Mouse (Mus musculus) embryonic facial prominence, embryonic 12.5 days (tissue): ENCODE measurements around the gene Arf1. TPM values are rescaled to one million over a fixed set of nuclear protein-coding genes. Genes with fewer than 3 reads are reported as not detected.
A peak's percentile ranks its signal among the peaks of the same experiment; 100 is the strongest.

Experiments used
- ATAC-seq: fragments of 200-750 bp; cut with Nextera tagmentation; 2 replicates; pipeline ENCODE4 v1.8.0; 2017; ENCODE audit not compliant: insufficient number of reproducible peaks, insufficient read depth, low FRiP score, low TSS enrichment
- H3K27ac ChIP-seq: fragments of 300-500 bp; sonication (generic); 2 replicates; pipeline ENCODE4 v1.5.1; 2016; ENCODE audit warnings: mild to moderate bottlenecking
- H3K27me3 ChIP-seq: fragments of 300-500 bp; sonication (generic); 2 replicates; pipeline ENCODE4 v1.6.1; 2016; ENCODE audit warnings: mild to moderate bottlenecking, moderate library complexity
- H3K36me3 ChIP-seq: fragments of 300-500 bp; sonication (generic); 2 replicates; pipeline ENCODE4 v1.6.1; 2016; ENCODE audit warnings: mild to moderate bottlenecking
- H3K4me1 ChIP-seq: fragments of 300-500 bp; sonication (generic); 2 replicates; pipeline ENCODE4 v1.6.1; 2016
- H3K4me2 ChIP-seq: fragments of 300-500 bp; sonication (generic); replicated peaks from 2 replicates; pipeline ENCODE4 v1.6.1; 2016; ENCODE audit warnings: mild to moderate bottlenecking, moderate library complexity
- H3K4me3 ChIP-seq: fragments of 300-500 bp; sonication (generic); 2 replicates; pipeline ENCODE4 v1.5.1; 2016; ENCODE audit warnings: mild to moderate bottlenecking
- H3K9ac ChIP-seq: fragments of 300-500 bp; sonication (generic); 2 replicates; pipeline ENCODE4 v1.6.1; 2016; ENCODE audit warnings: mild to moderate bottlenecking, moderate library complexity
- H3K9me3 ChIP-seq: fragments of 300-500 bp; sonication (generic); 2 replicates; pipeline ENCODE4 v1.6.1; 2016; ENCODE audit warnings: mild to moderate bottlenecking, moderate library complexity
- WGBS: fragments of 180-500 bp; shearing (Covaris S2); methylation state at CpG from one replicate; pipeline ENCODE4 v1.1.7; 2016; 5-methylcytosine and 5-hydroxymethylcytosine counted together
- polyA plus RNA-seq: library from polyadenylated mRNA; unstranded; fragments of >200 nt; fragmentation: Nextera tagmentation; extraction: Ambion mirVana; gene quantifications from 2 replicates; pipeline ENCODE4 v1.2.1, GENCODE M21; 2016

The Arf1 gene
- polyA plus RNA-seq, 1 experiment from 2014 or later: 637 TPM

- no peaks in the 10 kb centered on the region for H3K36me3 ChIP-seq
- H3K27ac ChIP-seq: no peak overlapping the region
- H3K4me1 ChIP-seq: peaks cover 4% of the 10 kb centered on the region
- no peak overlapping the region for H3K9ac ChIP-seq
- H3K27me3 ChIP-seq: peaks cover 21% of the 10 kb centered on the region; the same call in 1 of the 2 replicates
- 40% methylated on average over 6 of the region's 6 CpGs for WGBS
- H3K4me2 ChIP-seq: no peak overlapping the region
- ATAC-seq: no peak
- no peaks in the 10 kb centered on the region for H3K9me3 ChIP-seq
- H3K4me3 ChIP-seq: no peak overlapping the region
Observed at GRCm38 (mm10) chr11:59243856-59244255, 15.8 kb upstream of the Arf1 start.

- Histone ChIP-seq H3K27ac (no peak overlapping the region), H3K36me3 (no peaks in the 10 kb centered on the region), H3K9me3 (no peaks in the 10 kb centered on the region), H3K27me3 (peaks cover 21% of the 10 kb centered on the region; the same call in 1 of the 2 replicates), H3K4me2 (no peak overlapping the region), H3K4me1 (peaks cover 8% of the 10 kb centered on the region), H3K4me3 (no peak overlapping the region), H3K9ac (no peak overlapping the region)
- 41% methylated on average over 3 of the region's 3 CpGs for WGBS
- no peak for ATAC-seq
Observed at GRCm38 (mm10) chr11:59241841-59242240, 13.8 kb upstream of the Arf1 start.

- H3K9me3 ChIP-seq: no peaks in the 10 kb centered on the region
- H3K27me3 ChIP-seq: peaks cover 21% of the 10 kb centered on the region; the same call in 1 of the 2 replicates
- no peak for ATAC-seq
- H3K36me3 ChIP-seq: no peaks in the 10 kb centered on the region
- peaks cover 8% of the 10 kb centered on the region for H3K4me1 ChIP-seq
- no peak overlapping the region for H3K27ac ChIP-seq
- H3K9ac ChIP-seq: no peak overlapping the region
- H3K4me2 ChIP-seq: no peak overlapping the region
- H3K4me3 ChIP-seq: no peak overlapping the region
- 71% methylated on average over 4 of the region's 4 CpGs for WGBS
Observed at GRCm38 (mm10) chr11:59239796-59240195, 11.7 kb upstream of the Arf1 start.

- peak; percentile 47; the same call in 1 of the 2 replicates for ATAC-seq
- H3K27ac ChIP-seq: no peak overlapping the region
- no peaks in the 10 kb centered on the region for H3K9me3 ChIP-seq
- no peaks in the 10 kb centered on the region for H3K36me3 ChIP-seq
- H3K4me3 ChIP-seq: no peak overlapping the region
- H3K27me3 ChIP-seq: peaks cover 18% of the 10 kb centered on the region; the same call in 1 of the 2 replicates
- peaks cover 8% of the 10 kb centered on the region for H3K4me1 ChIP-seq
- WGBS: 43% methylated on average over 4 of the region's 4 CpGs
- H3K4me2 ChIP-seq: no peak overlapping the region
- H3K9ac ChIP-seq: no peak overlapping the region
Observed at GRCm38 (mm10) chr11:59239428-59239785, 11.3 kb upstream of the Arf1 start.

DNA sequence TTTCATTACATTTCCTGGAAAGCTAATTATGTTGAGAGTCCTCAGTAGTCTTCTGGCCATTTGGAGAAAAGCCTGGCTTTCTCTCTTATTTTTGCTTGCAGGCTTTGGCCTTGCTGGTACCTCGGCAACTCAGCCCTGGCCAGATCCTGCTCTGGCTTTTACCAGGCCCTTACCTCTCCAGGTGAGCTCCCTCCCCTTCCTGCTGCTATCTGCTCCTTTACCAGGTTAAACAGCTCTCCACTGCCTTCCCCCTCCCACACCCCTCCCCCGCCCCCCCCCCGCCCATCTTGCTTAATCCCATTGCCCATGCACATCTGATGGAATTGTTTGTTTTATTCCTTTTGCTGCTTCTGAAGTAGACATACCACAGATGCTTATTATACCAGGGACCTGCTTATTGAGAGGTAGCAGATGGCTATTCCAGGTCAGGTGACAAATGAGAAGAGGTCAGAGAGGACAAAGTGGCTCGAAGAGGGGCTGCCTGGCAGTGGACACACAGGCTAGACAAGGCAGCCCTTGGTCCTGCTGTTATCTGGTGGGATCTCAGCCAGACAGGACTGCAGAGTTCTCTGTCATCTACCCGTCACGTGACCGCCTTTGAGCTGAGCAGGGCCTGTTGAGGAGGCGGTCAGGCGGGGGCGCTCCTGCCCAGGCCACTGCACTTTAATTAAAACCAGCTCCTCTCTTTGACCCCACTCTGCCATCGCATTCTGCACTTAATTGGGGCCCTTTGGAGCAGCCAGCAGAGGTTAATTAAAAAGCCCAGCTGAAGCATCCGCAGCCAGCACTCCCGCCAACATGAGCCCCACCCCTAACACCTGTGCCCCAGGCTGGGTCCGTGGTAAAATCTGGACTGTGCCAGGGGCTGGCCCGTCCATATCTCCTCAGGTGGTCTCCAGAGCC lies 10.7 kb upstream of the Arf1 start:
- Histone ChIP-seq H3K36me3 (no peaks in the 10 kb centered on the region), H3K4me1 (peaks cover 8% of the 10 kb centered on the region), H3K4me3 (no peak overlapping the region), H3K27ac (no peak overlapping the region), H3K4me2 (no peak overlapping the region), H3K9ac (no peak overlapping the region), H3K27me3 (peaks cover 14% of the 10 kb centered on the region; the same call in 1 of the 2 replicates), H3K9me3 (no peaks in the 10 kb centered on the region)
- 4% methylated on average over 14 of the region's 15 CpGs for WGBS
- 0 out of 2 replicates have a peak, but pooled peaks have one; percentile 28 for ATAC-seq

- 69% methylated on average over 2 of the region's 2 CpGs for WGBS
- Histone ChIP-seq H3K4me2 (no peak overlapping the region), H3K27ac (no peak overlapping the region), H3K4me3 (no peak overlapping the region), H3K4me1 (0 out of 2 replicates have a peak, but pooled peaks cover 8% of the 10 kb centered on the region), H3K36me3 (no peaks in the 10 kb centered on the region), H3K9me3 (no peaks in the 10 kb centered on the region), H3K27me3 (no peaks in the 10 kb centered on the region), H3K9ac (no peak overlapping the region)
- ATAC-seq: no peak
Observed at GRCm38 (mm10) chr11:59232797-59233196, 4.7 kb upstream of the Arf1 start.

- no peaks in the 10 kb centered on the region for H3K27me3 ChIP-seq
- H3K4me3 ChIP-seq: no peak overlapping the region
- no peak overlapping the region for H3K9ac ChIP-seq
- H3K9me3 ChIP-seq: no peaks in the 10 kb centered on the region
- 10% methylated on average over 7 of the region's 7 CpGs for WGBS
- no peak overlapping the region for H3K27ac ChIP-seq
- no peak for ATAC-seq
- H3K36me3 ChIP-seq: no peaks in the 10 kb centered on the region
- H3K4me1 ChIP-seq: peaks cover 22% of the 10 kb centered on the region
- no peak overlapping the region for H3K4me2 ChIP-seq
Observed at GRCm38 (mm10) chr11:59230144-59230760, 2.2 kb upstream of the Arf1 start.

- H3K27ac ChIP-seq: peak overlapping the region; percentile 97
Observed at GRCm38 (mm10) chr11:59227604-59228121, 407 bp downstream of the Arf1 start.

GRCm38 (mm10) chr11:59226787-59227603 lies 1.1 kb downstream of the Arf1 start:
- no peak for ATAC-seq
- H3K9me3 ChIP-seq: no peaks in the 10 kb centered on the region
- H3K27me3 ChIP-seq: no peaks in the 10 kb centered on the region
- peak overlapping the region; percentile 72 for H3K4me2 ChIP-seq
- H3K27ac ChIP-seq: peak overlapping the region; percentile 97
- WGBS: 4% methylated on average over 21 of the region's 21 CpGs
- peak overlapping the region; percentile 77 for H3K4me3 ChIP-seq
- no peaks in the 10 kb centered on the region for H3K36me3 ChIP-seq
- H3K4me1 ChIP-seq: peaks cover 35% of the 10 kb centered on the region
- peak overlapping the region; percentile 97 for H3K9ac ChIP-seq

More at GRCm38 (mm10) chr11:59227604-59228121, 407 bp downstream of the Arf1 start:
- no peaks in the 10 kb centered on the region for H3K27me3 ChIP-seq
- H3K9me3 ChIP-seq: no peaks in the 10 kb centered on the region
- H3K9ac ChIP-seq: peak overlapping the region; percentile 97
- H3K36me3 ChIP-seq: no peaks in the 10 kb centered on the region
- under 1% methylated on average over 50 of the region's 51 CpGs for WGBS
- peak; percentile 70 for ATAC-seq
- peak overlapping the region; percentile 77 for H3K4me3 ChIP-seq
- H3K4me1 ChIP-seq: peaks cover 35% of the 10 kb centered on the region
- peak overlapping the region; percentile 72 for H3K4me2 ChIP-seq

DNA sequence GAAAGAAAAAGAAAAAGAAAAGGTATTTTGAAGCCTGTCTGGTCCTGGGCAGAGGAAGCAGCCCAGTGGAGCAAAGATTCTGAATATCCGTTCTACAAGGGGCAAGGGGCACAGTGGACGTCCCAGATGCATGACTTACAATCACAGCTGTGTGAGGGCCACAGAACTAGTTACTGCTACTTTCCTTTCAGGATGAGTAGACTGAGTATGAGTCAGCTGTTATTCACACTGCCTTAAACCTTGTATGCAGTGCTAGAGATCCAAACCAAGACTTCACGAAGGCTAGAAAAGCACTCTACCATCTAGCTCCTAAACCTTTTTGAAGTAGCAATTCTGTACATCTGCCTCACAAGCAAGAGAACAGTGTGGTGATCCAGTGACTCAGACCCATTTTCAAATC lies 1.8 kb downstream of the Arf1 start:
- H3K27ac ChIP-seq: no peak overlapping the region
- ATAC-seq: no peak

DNA sequence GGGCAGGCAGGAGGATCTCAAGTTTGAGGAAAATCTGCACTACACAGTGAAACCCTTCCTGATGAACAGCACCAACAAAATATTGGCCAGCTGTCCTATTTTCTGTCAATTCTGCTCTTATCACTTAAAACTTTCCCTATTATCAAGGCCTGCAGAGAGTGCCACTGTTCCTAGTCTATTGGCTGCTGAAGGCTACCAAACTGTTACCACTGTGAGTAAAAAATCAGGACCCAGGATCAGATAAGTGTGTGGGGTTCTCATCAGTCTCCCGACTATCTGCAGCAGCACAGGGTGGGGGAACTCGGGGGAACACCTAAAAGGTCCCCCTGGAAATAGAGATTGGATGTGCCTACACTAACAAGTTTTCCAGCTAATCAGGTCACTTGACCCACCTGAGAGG lies 2.9 kb downstream of the Arf1 start:
- ATAC-seq: no peak
- Histone ChIP-seq H3K27ac (no peak overlapping the region), H3K4me3 (0 out of 2 replicates have a peak overlapping the region, but pooled peaks have one; percentile 2), H3K4me2 (peak overlapping the region; percentile 72), H3K9me3 (no peaks in the 10 kb centered on the region), H3K36me3 (peaks cover 11% of the 10 kb centered on the region; the same call in 1 of the 2 replicates), H3K4me1 (peaks cover 35% of the 10 kb centered on the region), H3K9ac (no peak overlapping the region), H3K27me3 (no peaks in the 10 kb centered on the region)
- 64% methylated on average over 2 of the region's 2 CpGs for WGBS

More for the DNA sequence above, 1.8 kb downstream of the Arf1 start:
- H3K9me3 ChIP-seq: no peaks in the 10 kb centered on the region
- H3K4me3 ChIP-seq: peak overlapping the region; percentile 77
- 0 out of 2 replicates have a peak, but pooled peaks cover 2% of the 10 kb centered on the region for H3K36me3 ChIP-seq
- peaks cover 35% of the 10 kb centered on the region for H3K4me1 ChIP-seq
- peak overlapping the region; percentile 97 for H3K9ac ChIP-seq
- no peaks in the 10 kb centered on the region for H3K27me3 ChIP-seq
- 64% methylated on average over 3 of the region's 3 CpGs for WGBS
- H3K4me2 ChIP-seq: peak overlapping the region; percentile 72
